Mouse (Mus musculus) lung, postnatal 25 days (tissue): Measurements from ENCODE around the gene Ezr.
A peak's percentile ranks its signal among the peaks of the same experiment; 100 is the strongest.

Source experiments
- DNase-seq: peaks from one replicate; pipeline ENCODE4 v3.0.0; 2022; ENCODE audit warnings: low spot score

Ezr gene

GRCm38 (mm10) chr17:6768301-6768788, 14.2 kb downstream of the Ezr start:
- DNase-seq, result peak; percentile 51

DNA sequence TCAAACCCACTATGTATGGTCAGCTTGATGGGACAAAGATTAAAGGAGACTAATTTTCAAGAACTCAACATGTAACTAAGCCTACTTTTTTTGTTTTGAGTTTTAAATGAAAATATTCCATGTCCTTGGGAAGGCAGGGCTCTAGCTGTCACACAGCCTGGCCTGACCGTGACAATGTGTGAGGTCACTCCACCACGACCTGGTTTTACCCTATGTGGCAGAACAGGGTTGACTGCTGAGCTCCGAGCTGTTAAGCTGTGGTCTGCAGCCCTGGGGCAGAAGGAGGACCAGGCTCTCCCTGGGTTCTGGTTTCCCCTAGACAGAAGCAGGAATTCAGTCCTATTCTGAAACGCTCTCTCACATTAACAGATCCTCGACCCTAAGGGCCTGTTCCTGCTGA, 14.8 kb downstream of the Ezr start:
- no peak for DNase-seq

GRCm38 (mm10) chr17:6766823-6767222, 15.8 kb downstream of the Ezr start:
- DNase-seq, result no peak

DNA sequence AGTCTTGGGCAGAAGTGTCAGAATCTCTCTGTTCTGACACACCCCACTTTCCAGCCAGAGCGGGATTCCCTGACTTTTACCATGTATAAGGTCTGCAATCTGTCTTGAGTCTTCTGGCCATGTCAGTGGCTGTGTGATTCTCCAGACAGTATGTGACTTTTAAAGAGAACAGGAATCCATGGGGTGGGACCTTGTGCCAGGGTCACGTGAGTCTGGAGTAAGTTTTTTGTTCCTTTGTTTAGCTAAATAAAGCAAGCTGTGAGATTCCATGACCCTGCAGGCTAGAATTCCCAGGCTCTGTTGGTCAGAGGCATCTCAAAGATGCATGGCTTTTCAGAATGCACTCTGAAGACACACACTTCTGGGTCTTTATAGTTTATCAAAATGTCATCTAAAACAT, 16.7 kb downstream of the Ezr start:
- DNase-seq, result no peak

- DNase-seq, result no peak
Observed at GRCm38 (mm10) chr17:6764730-6765129, 17.9 kb downstream of the Ezr start.

GRCm38 (mm10) chr17:6764227-6764593, 18.4 kb downstream of the Ezr start:
- no peak for DNase-seq

DNA sequence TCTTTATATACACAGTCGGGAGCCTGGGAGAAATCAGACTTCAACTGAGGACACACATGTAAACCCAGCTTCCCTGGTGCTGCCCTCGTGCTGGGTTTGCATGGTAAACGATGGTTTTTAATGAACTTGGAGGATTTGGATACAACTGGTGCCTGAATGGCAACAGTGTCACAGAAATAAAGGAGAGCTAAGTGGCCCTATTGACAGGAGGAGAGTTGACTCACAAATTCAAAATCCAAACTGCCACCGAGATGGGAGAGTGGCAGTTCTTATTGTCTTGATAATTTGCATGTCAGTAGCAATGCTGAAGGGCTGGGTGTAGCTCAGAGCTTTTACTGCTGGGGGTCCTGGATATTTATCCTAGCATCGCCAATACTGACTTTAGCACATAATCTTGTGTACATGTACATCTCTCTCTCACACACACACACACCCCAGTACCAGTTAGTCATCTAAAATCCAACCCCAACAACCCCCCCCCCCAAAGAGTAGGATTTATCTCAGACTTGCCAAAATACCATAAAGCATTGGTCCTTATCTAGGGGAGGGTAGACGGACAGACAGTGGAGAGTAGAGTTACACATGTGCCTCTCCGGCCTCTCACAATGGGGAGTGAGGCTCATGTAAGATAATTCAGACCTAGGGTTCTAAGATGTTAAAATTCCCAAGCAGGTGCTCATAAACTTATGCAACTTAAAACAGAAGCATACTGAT, 18.9 kb downstream of the Ezr start:
- DNase-seq, result no peak

- no peak for DNase-seq
Observed at GRCm38 (mm10) chr17:6759717-6760292, 22.8 kb downstream of the Ezr start.

- DNase-seq, result no peak
Observed at GRCm38 (mm10) chr17:6758845-6759244, 23.7 kb downstream of the Ezr start.

DNA sequence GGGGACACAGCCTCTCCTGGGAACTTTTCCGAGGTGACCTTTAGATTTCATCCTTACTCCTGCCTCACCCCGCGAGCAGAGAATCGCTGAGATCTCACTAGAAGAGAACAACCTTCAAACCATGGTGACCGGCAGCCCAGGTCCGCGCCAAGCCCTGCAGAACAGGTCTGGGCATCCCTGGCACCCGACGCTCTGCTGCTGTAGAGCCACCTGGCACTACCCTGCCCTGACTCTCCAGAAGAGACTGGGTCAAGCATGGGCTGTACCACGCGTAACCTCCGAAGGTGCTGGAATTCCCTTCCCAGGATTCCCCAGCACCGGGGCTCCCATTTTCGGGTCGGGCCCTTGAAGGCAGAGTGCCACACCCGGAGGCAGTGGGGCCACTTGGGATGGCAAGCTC, 24.7 kb downstream of the Ezr start:
- no peak for DNase-seq

DNA sequence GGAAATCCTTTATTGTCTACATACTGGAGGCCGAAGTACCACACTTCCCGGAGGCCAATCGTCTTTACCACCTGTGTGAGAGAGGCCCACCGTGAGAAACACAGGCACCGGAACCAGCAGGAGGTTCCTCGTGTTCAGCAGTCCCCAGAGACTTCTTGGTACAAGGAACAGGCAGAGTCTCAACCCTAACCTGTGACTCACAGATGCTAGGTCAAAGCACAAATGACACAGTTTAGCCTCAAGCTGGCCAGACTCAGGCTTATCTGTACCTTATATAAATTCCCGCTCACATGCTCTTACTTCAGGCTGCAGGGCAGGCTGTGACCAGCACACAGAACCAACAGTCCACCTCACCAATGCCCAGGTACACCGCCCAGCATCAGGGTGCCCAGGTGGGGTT, 26.7 kb downstream of the Ezr start:
- DNase-seq, result no peak

GRCm38 (mm10) chr17:6755176-6755575, 27.4 kb downstream of the Ezr start:
- DNase-seq, result no peak

- no peak for DNase-seq
Observed at GRCm38 (mm10) chr17:6752375-6752774, 30.2 kb downstream of the Ezr start.

- peak; percentile 63 for DNase-seq
Observed at GRCm38 (mm10) chr17:6751221-6751859, 31.2 kb downstream of the Ezr start.

GRCm38 (mm10) chr17:6748779-6749464, 33.7 kb downstream of the Ezr start:
- DNase-seq, result peak; percentile 55

DNA sequence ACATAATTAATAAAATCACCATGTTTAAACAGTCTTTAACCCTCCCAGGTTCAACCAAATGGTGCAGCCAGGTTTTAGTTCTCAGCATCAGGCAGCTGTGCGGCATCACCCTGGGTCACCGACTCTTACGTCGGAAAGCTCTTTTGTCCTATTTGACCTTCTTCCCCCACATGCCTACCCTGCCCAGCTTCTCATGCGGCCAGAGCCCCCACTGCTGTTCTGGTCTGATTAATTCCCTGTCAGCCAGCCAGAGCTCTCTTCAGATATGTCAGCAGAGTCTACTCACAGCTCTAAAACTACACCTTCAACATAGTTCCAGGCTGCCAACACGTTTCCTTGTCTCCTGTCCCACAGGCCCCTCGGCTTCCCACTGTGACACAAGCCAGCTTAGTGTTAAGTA, 35.1 kb downstream of the Ezr start:
- DNase-seq, result no peak

DNA sequence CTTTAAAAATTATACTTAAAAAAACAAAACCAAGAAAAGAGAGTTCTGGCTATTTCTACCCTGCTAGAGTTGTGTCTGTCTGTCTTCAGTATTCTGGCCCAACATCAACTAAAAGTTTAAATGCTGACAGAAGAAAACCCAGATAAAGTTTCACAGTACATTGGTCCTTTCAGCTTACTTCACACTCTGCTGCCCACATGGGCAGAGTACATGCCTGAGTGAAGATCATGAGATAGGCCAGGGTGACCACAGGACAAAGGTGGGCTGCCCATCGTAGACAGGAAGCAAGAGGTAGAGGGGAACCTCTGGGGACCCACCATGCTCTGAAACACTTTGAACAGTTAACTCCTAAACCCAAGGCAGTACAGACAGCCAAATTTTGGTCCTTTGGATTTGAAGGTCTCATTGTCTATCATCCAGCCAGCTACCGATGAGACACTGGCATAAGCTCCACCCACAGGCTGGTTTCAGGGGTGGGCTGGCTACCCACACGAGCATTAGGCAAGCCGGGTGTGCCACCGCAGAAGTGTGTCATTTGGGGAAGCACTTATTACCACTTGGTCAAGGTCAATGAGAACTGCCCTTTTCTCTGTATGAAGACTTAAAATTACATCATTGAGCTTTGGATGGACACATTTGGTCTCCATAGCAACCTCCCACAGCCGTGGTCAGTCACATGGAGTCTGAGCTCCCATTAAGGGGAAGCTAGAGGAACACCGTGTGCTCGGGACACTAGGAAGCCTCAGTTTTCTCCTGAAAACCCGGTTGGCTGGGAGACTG, 35.9 kb downstream of the Ezr start:
- DNase-seq, result peak; percentile 83

DNA sequence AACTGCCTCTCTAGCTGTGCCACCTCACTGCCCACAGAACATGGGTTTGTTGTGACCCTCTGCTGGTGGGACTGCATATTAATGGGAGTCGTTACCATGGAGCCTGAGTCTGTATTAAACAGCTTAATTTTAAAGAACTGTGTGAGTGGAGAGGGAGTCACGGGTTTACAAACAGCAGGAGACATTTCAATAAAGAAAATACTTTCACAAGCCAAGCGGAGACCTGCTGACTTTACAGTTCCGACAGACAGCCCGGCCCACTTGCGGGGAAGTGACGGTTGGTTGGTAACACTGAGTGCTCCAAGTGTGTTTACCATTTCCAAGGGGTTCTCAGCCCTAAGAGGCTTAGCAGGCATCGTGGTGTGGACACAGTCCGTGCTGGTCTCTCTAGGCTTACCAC, 36.6 kb downstream of the Ezr start:
- DNase-seq, result peak; percentile 78

DNA sequence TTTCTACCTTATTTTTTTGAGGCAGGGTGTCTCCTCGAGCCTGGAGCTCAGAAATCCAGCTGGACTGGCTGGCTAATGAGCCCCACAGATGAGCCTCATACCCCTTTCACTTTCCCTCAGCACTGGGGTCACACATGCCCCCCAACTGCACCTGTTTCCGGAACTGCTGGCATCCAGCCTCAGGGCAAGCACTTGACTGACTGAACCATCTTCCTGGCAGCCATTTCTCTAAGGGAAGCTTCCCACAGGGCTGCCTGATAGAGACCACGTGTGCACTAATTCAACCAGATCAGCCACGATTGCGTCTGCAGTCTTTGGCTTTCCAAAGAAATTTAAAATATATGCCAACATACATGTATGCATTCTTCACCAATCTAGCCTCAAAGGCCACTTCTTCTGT, 37.1 kb downstream of the Ezr start:
- no peak for DNase-seq

GRCm38 (mm10) chr17:6744871-6745270, 37.7 kb downstream of the Ezr start:
- DNase-seq, result no peak

GRCm38 (mm10) chr17:6744366-6744765, 38.2 kb downstream of the Ezr start:
- DNase-seq, result no peak

GRCm38 (mm10) chr17:6743787-6744239, 38.8 kb downstream of the Ezr start:
- DNase-seq, result no peak
